Mouse (Mus musculus): Measurements from ENCODE around the gene Ppil1. TPM values are rescaled to one million over a fixed set of nuclear protein-coding genes. Genes with fewer than 3 reads are reported as not detected.

The Ppil1 gene
- polyA plus RNA-seq, 1 experiment from 2014 or later: 10.6 TPM

GRCm38 (mm10) chr17:29216078-29216477 lies 47.9 kb downstream of the Ppil1 start:
- Histone ChIP-seq H3K79me2 (ENCODE audit: inconsistent target) (no peaks in the 10 kb centered on the region), H3K36me3 (ENCODE audit: inconsistent target) (no peaks in the 10 kb centered on the region), H3K27ac (no peak overlapping the region), H3K4me3 (ENCODE audit: inconsistent target) (no peak overlapping the region)
- WGBS (ENCODE audit: missing documents): 77% methylated on average over 7 of the region's 7 CpGs

GRCm38 (mm10) chr17:29214655-29215054 lies 49.3 kb downstream of the Ppil1 start:
- WGBS (ENCODE audit: missing documents): 77% methylated on average over 10 of the region's 10 CpGs

GRCm38 (mm10) chr17:29214193-29214456 lies 49.9 kb downstream of the Ppil1 start:
- no peaks in the 10 kb centered on the region for H3K36me3 ChIP-seq (ENCODE audit: inconsistent target)
- H3K4me3 ChIP-seq (ENCODE audit: inconsistent target): no peak overlapping the region
- WGBS (ENCODE audit: missing documents): 88% methylated on average over 4 of the region's 4 CpGs
- H3K27ac ChIP-seq: no peak overlapping the region
- H3K79me2 ChIP-seq (ENCODE audit: inconsistent target): no peaks in the 10 kb centered on the region

More at GRCm38 (mm10) chr17:29214655-29215054, 49.3 kb downstream of the Ppil1 start:
- Histone ChIP-seq H3K36me3 (ENCODE audit: inconsistent target) (no peaks in the 10 kb centered on the region), H3K79me2 (ENCODE audit: inconsistent target) (no peaks in the 10 kb centered on the region), H3K27ac (no peak overlapping the region), H3K4me3 (ENCODE audit: inconsistent target) (no peak overlapping the region)

GRCm38 (mm10) chr17:29213381-29214192 lies 50.4 kb downstream of the Ppil1 start:
- no peaks in the 10 kb centered on the region for H3K79me2 ChIP-seq (ENCODE audit: inconsistent target)
- H3K4me3 ChIP-seq (ENCODE audit: inconsistent target): no peak overlapping the region
- H3K36me3 ChIP-seq (ENCODE audit: inconsistent target): no peaks in the 10 kb centered on the region
- no peak overlapping the region for H3K27ac ChIP-seq
- WGBS (ENCODE audit: missing documents): 70% methylated on average over 10 of the region's 12 CpGs

- WGBS (ENCODE audit: missing documents): 65% methylated on average over 4 of the region's 7 CpGs
- H3K36me3 ChIP-seq (ENCODE audit: inconsistent target): no peaks in the 10 kb centered on the region
- no peak overlapping the region for H3K27ac ChIP-seq
- no peak overlapping the region for H3K4me3 ChIP-seq (ENCODE audit: inconsistent target)
- no peaks in the 10 kb centered on the region for H3K79me2 ChIP-seq (ENCODE audit: inconsistent target)
Observed at GRCm38 (mm10) chr17:29211836-29212235, 52.1 kb downstream of the Ppil1 start.

- WGBS (ENCODE audit: missing documents): 90% methylated on average over 3 of the region's 3 CpGs
- Histone ChIP-seq H3K79me2 (ENCODE audit: inconsistent target) (no peaks in the 10 kb centered on the region), H3K4me3 (ENCODE audit: inconsistent target) (no peak overlapping the region), H3K36me3 (ENCODE audit: inconsistent target) (no peaks in the 10 kb centered on the region), H3K27ac (no peak overlapping the region)
Observed at GRCm38 (mm10) chr17:29210037-29210436, 53.9 kb downstream of the Ppil1 start.

- H3K79me2 ChIP-seq (ENCODE audit: inconsistent target): no peaks in the 10 kb centered on the region
- no peaks in the 10 kb centered on the region for H3K36me3 ChIP-seq (ENCODE audit: inconsistent target)
- no peak overlapping the region for H3K27ac ChIP-seq
- 90% methylated on average over 6 of the region's 7 CpGs for WGBS (ENCODE audit: missing documents)
- H3K4me3 ChIP-seq (ENCODE audit: inconsistent target): no peak overlapping the region
Observed at GRCm38 (mm10) chr17:29206052-29206451, 57.9 kb downstream of the Ppil1 start.

- no peak overlapping the region for H3K4me3 ChIP-seq (ENCODE audit: inconsistent target)
- 87% methylated on average over 6 of the region's 6 CpGs for WGBS (ENCODE audit: missing documents)
- no peaks in the 10 kb centered on the region for H3K36me3 ChIP-seq (ENCODE audit: inconsistent target)
- H3K79me2 ChIP-seq (ENCODE audit: inconsistent target): no peaks in the 10 kb centered on the region
- H3K27ac ChIP-seq: no peak overlapping the region
Observed at GRCm38 (mm10) chr17:29202604-29203003, 61.4 kb downstream of the Ppil1 start.

Other genes with a start within 250 kb of the Ppil1 start
- gene Srsf3, start 231.6 kb downstream of the Ppil1 start, polyA plus RNA-seq (2018): 60.3 to 155 TPM (median 85.0 TPM) in 3 replicates
- 176 to 305 TPM (median 287 TPM) in 3 replicates for gene Cdkn1a, start 173.2 kb downstream of the Ppil1 start, polyA plus RNA-seq (2018)
- 0.33 to 1.5 TPM (median 0.94 TPM) in 3 replicates for gene Rab44, start 150.0 kb downstream of the Ppil1 start, polyA plus RNA-seq (2018)
- gene Cpne5, start 26.0 kb downstream of the Ppil1 start, polyA plus RNA-seq (2018): not detected in 3 replicates
- gene BC004004, start 4.6 kb upstream of the Ppil1 start, polyA plus RNA-seq (2018): 108 to 138 TPM (median 122 TPM) in 3 replicates
- 0.22 TPM in 1 of 3 replicates, not detected in the others for gene Pi16, start 53.5 kb upstream of the Ppil1 start, polyA plus RNA-seq (2018)
- gene Mtch1, start 83.7 kb upstream of the Ppil1 start, polyA plus RNA-seq (2018): 107 to 155 TPM (median 130 TPM) in 3 replicates
- 29.2 to 94.0 TPM (median 43.1 TPM) in 3 replicates for gene Fgd2, start 96.7 kb upstream of the Ppil1 start, polyA plus RNA-seq (2018)
- gene Pim1, start 226.6 kb upstream of the Ppil1 start, polyA plus RNA-seq (2018): 30.0 to 53.7 TPM (median 48.6 TPM) in 3 replicates

All from macrophage (primary cell).